ENCODE assay signal across 8 mouse cellular contexts in genomic region chr17:84958411-84958911, GRCm38 (mm10). TPM values are rescaled to one million over a fixed set of nuclear protein-coding genes. Genes with fewer than 3 reads are reported as not detected.
DNase-seq lines count a peak whose midpoint lies in the region; ATAC-seq and TF ChIP-seq lines count a peak whose summit lies in the region.

No protein-coding gene starts in this region.

- no peak for ATAC-seq in heart, embryonic 13.5 days (ENCODE audit: extremely low read depth, insufficient number of reproducible peaks, low FRiP score, low TSS enrichment)
- ATAC-seq in limb, embryonic 12.5 days (ENCODE audit: insufficient number of reproducible peaks, insufficient read depth, low FRiP score, low TSS enrichment, low read depth), result no peak
- no peak for ATAC-seq in midbrain, postnatal 0 days (ENCODE audit: low FRiP score)

- peaks cover 29% of the 10 kb centered on the region for H3K4me1 ChIP-seq in heart, embryonic 13.5 days
- H3K4me1 ChIP-seq in forebrain, embryonic 10.5 days, result peaks cover 31% of the 10 kb centered on the region
- peaks cover 21% of the 10 kb centered on the region for H3K4me1 ChIP-seq in limb, embryonic 12.5 days (replicated peaks)
- H3K4me1 ChIP-seq in midbrain, postnatal 0 days (ENCODE audit: insufficient read depth, low read length), result peaks cover 14% of the 10 kb centered on the region

- peak overlapping the region; percentile 74 for H3K4me2 ChIP-seq in heart, embryonic 13.5 days
- peak overlapping the region; percentile 68 for H3K4me2 ChIP-seq in limb, embryonic 12.5 days
- H3K4me2 ChIP-seq in midbrain, postnatal 0 days (ENCODE audit: low read depth, low read length, poor library complexity, severe bottlenecking), result peak overlapping the region; percentile 56

- H3K27me3 ChIP-seq in heart, embryonic 13.5 days (replicated peaks), result no peaks in the 10 kb centered on the region
- H3K27me3 ChIP-seq in forebrain, embryonic 10.5 days (ENCODE audit: poor library complexity, severe bottlenecking), result no peaks in the 10 kb centered on the region
- H3K27me3 ChIP-seq in limb, embryonic 12.5 days, result no peaks in the 10 kb centered on the region
- H3K27me3 ChIP-seq in midbrain, postnatal 0 days (ENCODE audit: insufficient read depth, low read length), result no peaks in the 10 kb centered on the region

- peak overlapping the region; percentile 99 for H3K9ac ChIP-seq in heart, embryonic 13.5 days
- peak overlapping the region; percentile 98 for H3K9ac ChIP-seq in limb, embryonic 12.5 days (replicated peaks)
- peak overlapping the region; percentile 94 for H3K9ac ChIP-seq in midbrain, postnatal 0 days (replicated peaks; ENCODE audit: low read length, poor library complexity, severe bottlenecking)

- peak overlapping the region; percentile 96 for H3K27ac ChIP-seq in heart, embryonic 13.5 days (replicated peaks)
- peak overlapping the region; percentile 96 for H3K27ac ChIP-seq in forebrain, embryonic 10.5 days
- peak overlapping the region; percentile 94 for H3K27ac ChIP-seq in limb, embryonic 12.5 days
- peak overlapping the region; percentile 90 for H3K27ac ChIP-seq in midbrain, postnatal 0 days (ENCODE audit: low read depth, low read length)

- no peaks in the 10 kb centered on the region for H3K36me3 ChIP-seq in heart, embryonic 13.5 days
- H3K36me3 ChIP-seq in forebrain, embryonic 10.5 days (replicated peaks), result peaks cover 16% of the 10 kb centered on the region; the same call in 1 of the 2 replicates
- no peaks in the 10 kb centered on the region for H3K36me3 ChIP-seq in limb, embryonic 12.5 days
- H3K36me3 ChIP-seq in midbrain, postnatal 0 days (ENCODE audit: insufficient read depth, low read length), result no peaks in the 10 kb centered on the region

- no peak for DNase-seq in heart, adult 11 months
- peak; percentile 38 for DNase-seq in MN1 (ENCODE audit: low spot score)
- DNase-seq in forebrain, embryonic 10.5 days (ENCODE audit: extremely low spot score, low spot score), result peak; percentile 19
- peak; percentile 12 for DNase-seq in midbrain, postnatal 0 days (ENCODE audit: low spot score)
- DNase-seq in cerebellum, postnatal 25 days, result no peak
- DNase-seq in gastrocnemius, postnatal 4 days (ENCODE audit: low spot score in 2 of 2), result no peak

- peak overlapping the region; percentile 98 for H3K4me3 ChIP-seq in heart, embryonic 13.5 days
- H3K4me3 ChIP-seq in forebrain, embryonic 10.5 days, result peak overlapping the region; percentile 95
- peak overlapping the region; percentile 99 for H3K4me3 ChIP-seq in limb, embryonic 12.5 days (replicated peaks)
- peak overlapping the region; percentile 97 for H3K4me3 ChIP-seq in midbrain, postnatal 0 days (ENCODE audit: low read depth, low read length)

- no peak for TF ChIP-seq CTCF in midbrain, postnatal 0 days (IDR thresholded peaks at IDR 0.05)

- H3K9me3 ChIP-seq in heart, embryonic 13.5 days, result no peaks in the 10 kb centered on the region
- no peaks in the 10 kb centered on the region for H3K9me3 ChIP-seq in forebrain, embryonic 10.5 days
- no peaks in the 10 kb centered on the region for H3K9me3 ChIP-seq in limb, embryonic 12.5 days
- no peaks in the 10 kb centered on the region for H3K9me3 ChIP-seq in midbrain, postnatal 0 days (ENCODE audit: low read length)

- under 1% methylated on average over 38 of the region's 52 CpGs for WGBS in heart, embryonic 13.5 days
- under 1% methylated on average over 52 of the region's 52 CpGs for WGBS in forebrain, embryonic 10.5 days
- under 1% methylated on average over 52 of the region's 52 CpGs for whole genome bisulfite sequencing in limb, embryonic 12.5 days
- WGBS in midbrain, postnatal 0 days, result under 1% methylated on average over 30 of the region's 52 CpGs

RNA-seq across cellular contexts. Expression of gene Ppm1b, which starts 1.9 kb away (rescaled TPM):
- 53.4 and 58.7 TPM in 2 replicates for polyA plus RNA-seq in heart, embryonic 13.5 days (2015; fragmentation: Nextera tagmentation; extraction: Ambion mirVana)
- polyA plus RNA-seq in forebrain, embryonic 10.5 days (2016; fragmentation: Nextera tagmentation; extraction: Ambion mirVana), result 57.1 and 57.5 TPM in 2 replicates
- 91.4 and 95.3 TPM in 2 replicates for polyA plus RNA-seq in limb, embryonic 12.5 days (2016; fragmentation: Nextera tagmentation; extraction: Ambion mirVana)
- total RNA-seq in midbrain, postnatal 0 days (2014; rRNA removed), result 51.9 and 63.1 TPM in 2 replicates
- 52.9 and 54.7 TPM in 2 replicates for polyA plus RNA-seq in midbrain, postnatal 0 days (2015; fragmentation: Nextera tagmentation; extraction: Ambion mirVana)
- total RNA-seq in gastrocnemius, postnatal 4 days (2021), result 100 to 1,000 TPM; 140 to 148 TPM

Comparison
In these comparisons a context has a peak if more than half of its experiments do, and no peak if none do; other contexts are left out.
1. DNase-seq: peak in MN1 (single experiment), forebrain, embryonic 10.5 days (single experiment) and midbrain, postnatal 0 days (single experiment); none in heart, adult 11 months (single experiment), cerebellum, postnatal 25 days (0 of 2) and gastrocnemius, postnatal 4 days (0 of 2).
2. Peak in every context shown above with its lines, with median percentiles within 50 percentile points of each other: H3K27ac ChIP-seq, H3K4me2 ChIP-seq, H3K4me3 ChIP-seq and H3K9ac ChIP-seq.